ENCODE assay signal across 30 mouse cellular contexts in genomic region chr10:118862233-118862632, GRCm38 (mm10). TPM values are rescaled to one million over a fixed set of nuclear protein-coding genes. Genes with fewer than 3 reads are reported as not detected.
A peak's percentile ranks its signal among the peaks of the same experiment; 100 is the strongest.
DNase-seq lines count a peak whose midpoint lies in the region; ATAC-seq and TF ChIP-seq lines count a peak whose summit lies in the region.
"Had no signal": no experiment of that assay in that cellular context is flagged by ENCODE, and none has a peak within 500 bp of the region (broad histone marks: within the 10 kb centered on the region; RNA-seq: fewer than 3 reads in every experiment).

No protein-coding gene starts in this region.

- H3K4me3 ChIP-seq in heart, embryonic 12.5 days: no peak overlapping the region
- no peak overlapping the region for H3K4me3 ChIP-seq in kidney, adult 2 months (ENCODE audit: insufficient read depth, low read depth, low read length)
- H3K4me3 ChIP-seq in small intestine, adult 2 months (ENCODE audit: low read depth, low read length): no peak overlapping the region
- H3K4me3 ChIP-seq: embryonic facial prominence, embryonic 12.5 days; hindbrain, embryonic 10.5 days; hindbrain, embryonic 15.5 days; layer of hippocampus, adult 2 months; left cerebral cortex, adult 2 months; limb, embryonic 12.5 days; neural tube, embryonic 12.5 days had no signal

- no peak overlapping the region for H3K9ac ChIP-seq in heart, embryonic 12.5 days
- H3K9ac ChIP-seq: embryonic facial prominence, embryonic 12.5 days; hindbrain, embryonic 15.5 days; limb, embryonic 12.5 days; neural tube, embryonic 12.5 days had no signal

- no peak for TF ChIP-seq CTCF in kidney, adult 2 months (conservative IDR thresholded peaks at IDR 0.05; ENCODE audit: insufficient read depth, insufficient read length, low read depth, low read length)
- peak; percentile 13; the same call in 1 of the 2 replicates for TF ChIP-seq CTCF in small intestine, adult 2 months (IDR thresholded peaks at IDR 0.05; ENCODE audit: extremely low read depth, insufficient read length, insufficient replicate concordance, low read depth, low read length)

- ATAC-seq in heart, embryonic 12.5 days (ENCODE audit: insufficient number of reproducible peaks, low FRiP score): no peak
- ATAC-seq: CD4-positive, CD25-positive, alpha-beta regulatory T cell, adult 4 months; forebrain, embryonic 14.5 days; inflammation-experienced regulatory T-cells, adult 6 months; midbrain, embryonic 16.5 days had no signal

- peaks cover 18% of the 10 kb centered on the region for H3K9me3 ChIP-seq in heart, embryonic 12.5 days (replicated peaks)

- H3K27ac ChIP-seq in heart, embryonic 12.5 days (ENCODE audit: poor library complexity, severe bottlenecking): 0 out of 2 replicates have a peak overlapping the region, but pooled peaks have one; percentile 23
- no peak overlapping the region; the same call in 1 of the 2 replicates for H3K27ac ChIP-seq in kidney, adult 2 months (ENCODE audit: insufficient read depth, low read depth, low read length)
- peak overlapping the region; percentile 75 for H3K27ac ChIP-seq in small intestine, adult 2 months (ENCODE audit: insufficient read depth, low read depth, low read length)
- H3K27ac ChIP-seq: embryonic facial prominence, embryonic 12.5 days; hindbrain, embryonic 10.5 days; hindbrain, embryonic 15.5 days; layer of hippocampus, adult 2 months; left cerebral cortex, adult 2 months; limb, embryonic 12.5 days; neural tube, embryonic 12.5 days had no signal

- TF ChIP-seq POLR2A in kidney, adult 2 months (IDR thresholded peaks at IDR 0.05; ENCODE audit: low read depth, low read length): no peak
- TF ChIP-seq POLR2A in small intestine, adult 2 months (IDR thresholded peaks at IDR 0.05; ENCODE audit: low read depth, low read length): no peak

- peaks cover 73% of the 10 kb centered on the region for H3K36me3 ChIP-seq in heart, embryonic 12.5 days
- H3K36me3 ChIP-seq in kidney, adult 2 months (ENCODE audit: control insufficient read depth, insufficient read depth, low read length): peaks cover 19% of the 10 kb centered on the region
- H3K36me3 ChIP-seq in small intestine, adult 2 months (ENCODE audit: control insufficient read depth, insufficient read depth, low read length): peaks cover 46% of the 10 kb centered on the region

- no peak for DNase-seq in heart, adult 11 months
- peak; percentile 41 for DNase-seq in kidney, adult 2 months
- DNase-seq in kidney, postnatal 4 days: no peak
- peak; percentile 35 for DNase-seq in lung, postnatal 25 days (ENCODE audit: low spot score)
- DNase-seq in lung, adult 18-20 months: no peak
- no peak for DNase-seq in right cerebral cortex, postnatal 14 days
- DNase-seq: adrenal gland, postnatal 14 days; cerebellum, adult 11 months; cerebellum, adult 9-10 months; cerebellum, postnatal 36 days; gastrocnemius, postnatal 36 days; kidney, adult 9 months; kidney, postnatal 25 days; right cerebral cortex, adult 18-20 months; right cerebral cortex, postnatal 4 days; thymus, postnatal 4 days had no signal

- peaks cover 63% of the 10 kb centered on the region for H3K4me1 ChIP-seq in heart, embryonic 12.5 days (replicated peaks)
- H3K4me1 ChIP-seq in kidney, adult 2 months (ENCODE audit: control insufficient read depth, insufficient read depth, low read length): peaks cover 10% of the 10 kb centered on the region
- peaks cover 33% of the 10 kb centered on the region for H3K4me1 ChIP-seq in small intestine, adult 2 months (ENCODE audit: control insufficient read depth, insufficient read depth, insufficient read length, low read length)

- H3K4me2 ChIP-seq in heart, embryonic 12.5 days: no peak overlapping the region
- H3K4me2 ChIP-seq: embryonic facial prominence, embryonic 12.5 days; hindbrain, embryonic 15.5 days; limb, embryonic 12.5 days; midbrain, embryonic 11.5 days; neural tube, embryonic 12.5 days had no signal

- no peaks in the 10 kb centered on the region for H3K27me3 ChIP-seq in heart, embryonic 12.5 days (replicated peaks)
- H3K27me3 ChIP-seq in kidney, adult 2 months (replicated peaks; ENCODE audit: control insufficient read depth, insufficient read depth, low read length): no peaks in the 10 kb centered on the region
- no peaks in the 10 kb centered on the region for H3K27me3 ChIP-seq in small intestine, adult 2 months (ENCODE audit: control insufficient read depth, insufficient read depth, low read length)
- H3K27me3 ChIP-seq: embryonic facial prominence, embryonic 12.5 days; hindbrain, embryonic 15.5 days; limb, embryonic 12.5 days; neural tube, embryonic 12.5 days had no signal

- 38% methylated on average over 4 of the region's 4 CpGs for WGBS in heart, embryonic 12.5 days
- WGBS in kidney, adult 2 months: 57% methylated on average over 4 of the region's 4 CpGs
- 62% methylated on average over 4 of the region's 4 CpGs for WGBS in small intestine, adult 2 months

RNA-seq across cellular contexts. Expression of gene Dyrk2, which starts 7.8 kb away (rescaled TPM):
- 13.3 and 14.6 TPM in 2 replicates for polyA plus RNA-seq in heart, embryonic 12.5 days (2016; fragmentation: Nextera tagmentation; extraction: Ambion mirVana)
- polyA plus RNA-seq in kidney, adult 2 months (2012; rRNA removed): 21.2 and 21.5 TPM in 2 replicates
- polyA plus RNA-seq in small intestine, adult 2 months (2012; rRNA removed): 10.5 and 27.7 TPM in 2 replicates

Comparison
In these comparisons a context has a peak if more than half of its experiments do, and no peak if none do; other contexts are left out.
1. DNase-seq: peak in kidney, adult 2 months (single experiment) and lung, postnatal 25 days (single experiment); none in heart, adult 11 months (single experiment), kidney, postnatal 4 days (0 of 2), lung, adult 18-20 months (0 of 2) and right cerebral cortex, postnatal 14 days (single experiment).